Mouse (Mus musculus): ENCODE results near the gene Zfp980.
"Not testable (repeated sequence)": the region's sequence is repeated elsewhere in the genome, so short reads cannot be mapped to it uniquely, and the experiment has no call there.

The Zfp980 gene

GRCm38 (mm10) chr4:145670385-145670784 is at the start of gene Zfp980:
TSS of gene Zfp980 (plus strand) at chr4:145670685.
- not testable (repeated sequence) for DNase-seq

DNA sequence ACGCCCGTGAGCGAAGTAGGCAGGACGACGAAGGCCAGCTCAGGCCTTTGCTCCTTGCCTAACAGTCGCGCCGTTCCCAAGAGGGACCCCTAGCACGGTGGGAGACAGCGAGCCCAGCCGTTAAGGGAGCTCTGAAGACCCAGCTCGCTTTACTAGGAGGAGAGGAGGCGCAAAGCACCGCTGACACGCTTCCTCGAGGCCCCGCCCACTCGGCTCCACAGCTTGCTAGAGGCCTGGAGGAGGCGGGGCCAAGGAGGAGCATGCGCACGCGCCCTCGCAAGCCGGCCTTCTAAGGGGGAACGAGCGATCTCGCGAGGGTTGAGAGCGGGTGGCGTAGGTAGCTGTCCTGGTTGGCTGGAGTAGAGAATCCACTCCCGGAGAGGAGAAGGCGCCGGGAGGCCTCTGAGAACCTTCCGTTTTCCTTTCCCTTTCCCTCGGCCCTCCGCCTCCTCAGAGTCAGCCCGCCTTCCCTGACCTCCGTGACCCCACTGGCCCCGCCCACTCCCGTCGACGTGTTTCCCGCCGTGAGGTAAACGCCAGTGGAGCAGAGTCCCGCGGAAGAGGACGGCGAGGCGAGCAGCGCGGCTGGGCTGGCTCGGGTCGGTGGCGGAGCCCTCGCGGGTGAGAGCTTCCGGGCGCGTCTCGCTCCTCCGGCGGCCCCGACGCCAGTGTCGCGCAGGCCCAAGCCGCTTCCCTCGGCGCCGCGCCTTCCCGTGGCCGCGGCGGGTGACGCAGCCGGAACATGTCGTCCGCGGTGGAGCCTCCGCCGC is 29.9 kb upstream of the Zfp980 start:
- peak in 1 of 2 experiments; percentile 0 for DNase-seq

DNA sequence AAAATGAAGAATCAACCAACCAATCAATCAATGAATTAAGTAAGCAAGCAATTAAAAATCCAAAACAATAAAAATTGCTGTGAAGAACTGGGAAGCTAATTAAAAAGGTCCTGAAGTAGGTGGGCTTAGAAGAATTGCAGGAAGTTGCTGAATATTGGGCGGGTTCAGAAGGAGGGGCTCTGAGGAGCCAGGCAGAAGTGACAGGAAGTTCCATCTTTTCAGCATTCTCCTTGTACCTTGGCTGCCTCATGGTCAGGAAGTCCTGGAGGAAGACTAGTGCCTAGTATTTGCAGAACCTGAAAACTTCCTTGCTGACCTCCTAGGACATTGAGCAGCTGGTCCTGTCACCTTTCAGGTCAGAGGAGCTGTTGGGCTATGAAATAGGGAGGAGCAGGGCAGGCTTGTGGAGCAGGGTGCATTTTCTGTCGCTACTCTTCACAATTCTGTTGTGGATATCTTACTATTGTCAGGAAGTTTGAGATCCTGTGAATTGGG is 3.8 kb downstream of the Zfp980 start:
- DNase-seq: not testable (repeated sequence)

DNA sequence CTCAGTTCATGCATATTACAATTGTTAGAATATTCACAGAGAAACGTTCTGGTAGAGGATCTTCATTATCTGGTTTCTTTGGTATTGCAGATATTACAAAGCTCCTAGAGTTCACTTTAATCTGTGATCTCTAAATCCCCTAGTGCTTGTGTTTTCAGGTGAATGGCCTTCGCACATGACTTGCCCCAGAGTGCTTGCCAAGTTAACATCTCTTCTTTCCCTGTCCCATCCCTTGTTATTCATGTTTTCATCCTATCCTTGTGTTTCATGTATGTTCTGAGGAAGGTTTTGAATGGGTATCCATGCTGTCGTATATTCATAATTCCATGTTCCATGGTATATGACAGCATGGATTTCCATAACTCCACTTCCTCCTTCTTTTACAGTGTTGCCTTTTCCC is 9.7 kb downstream of the Zfp980 start:
- DNase-seq: not testable (repeated sequence)

DNA sequence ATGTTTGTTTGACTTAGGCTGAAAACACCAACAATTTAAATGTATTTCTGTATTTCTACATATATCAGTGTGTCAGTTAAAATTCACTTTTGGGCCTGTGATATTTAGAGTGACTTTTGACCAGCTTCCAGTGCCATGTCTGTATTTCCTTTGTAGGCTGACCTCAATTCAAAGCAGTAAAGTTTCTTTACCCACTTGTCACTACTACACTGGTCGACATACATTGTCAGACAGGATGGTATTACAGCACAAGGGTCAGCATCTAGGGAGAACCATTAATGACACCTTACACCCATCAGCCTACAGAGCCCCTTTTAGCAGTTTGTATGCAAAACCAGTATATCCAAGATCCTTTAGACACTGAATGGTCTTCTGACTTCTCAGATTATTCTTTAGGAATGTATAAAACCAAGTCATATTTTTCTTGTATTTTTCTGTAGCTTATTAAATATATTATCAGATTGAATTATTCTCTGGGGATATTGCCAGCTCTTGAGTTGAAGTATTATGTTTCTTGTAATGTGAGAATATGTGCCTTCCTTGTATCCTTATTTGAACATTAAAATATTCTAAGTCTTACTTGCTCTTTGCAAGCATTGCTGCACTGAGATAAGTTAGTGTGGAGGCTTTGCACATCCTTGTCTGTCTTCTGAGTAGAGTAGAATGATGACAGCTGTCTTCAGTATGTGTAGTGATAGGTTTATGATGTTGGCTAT is 10.3 kb downstream of the Zfp980 start:
- DNase-seq: not testable (repeated sequence)

DNA sequence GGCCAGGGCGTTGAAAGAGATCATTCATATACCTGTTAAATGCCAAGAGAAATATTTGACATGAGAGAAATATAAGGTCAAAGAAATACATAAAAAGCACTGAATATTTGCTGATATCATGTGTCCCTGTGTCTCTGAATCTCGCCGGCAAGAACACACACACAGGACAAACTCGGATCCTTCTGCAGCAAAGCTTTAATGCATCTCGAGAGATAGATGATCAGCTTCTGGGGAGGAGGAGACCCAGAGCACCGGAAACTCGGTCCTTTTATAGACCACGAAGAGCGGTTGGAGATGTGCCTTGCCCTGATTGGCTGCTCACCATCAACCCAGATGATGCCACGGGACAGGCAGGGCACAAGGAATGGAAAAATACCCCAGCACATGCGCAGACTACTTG is 11.5 kb downstream of the Zfp980 start:
- not testable (repeated sequence) for DNase-seq

- DNase-seq: not testable (repeated sequence)
Observed at GRCm38 (mm10) chr4:145683024-145683766, 12.7 kb downstream of the Zfp980 start.

DNA sequence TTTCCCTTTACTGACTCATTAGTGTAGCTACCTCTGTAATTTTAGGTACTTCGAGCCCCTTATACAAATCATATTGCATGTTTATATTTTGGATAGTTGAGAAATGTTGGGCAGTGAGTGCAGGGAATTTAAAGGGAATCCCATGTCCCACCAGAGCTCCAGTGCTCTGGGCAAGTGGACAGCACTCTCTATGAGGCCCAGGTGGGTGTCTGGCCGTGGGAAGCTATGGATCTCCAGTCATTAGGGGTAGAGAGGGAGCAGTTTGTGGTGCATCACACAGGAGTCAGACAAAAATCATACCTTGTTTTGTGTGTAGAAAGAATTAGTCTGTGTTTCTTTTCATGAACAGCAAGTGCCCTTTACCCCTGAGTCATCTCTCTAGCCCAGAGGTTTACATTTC is 15.6 kb downstream of the Zfp980 start:
- DNase-seq: not testable (repeated sequence)

GRCm38 (mm10) chr4:145744935-145745644 is 74.6 kb downstream of the Zfp980 start:
- peak; percentile 0 to 1 for DNase-seq

DNA sequence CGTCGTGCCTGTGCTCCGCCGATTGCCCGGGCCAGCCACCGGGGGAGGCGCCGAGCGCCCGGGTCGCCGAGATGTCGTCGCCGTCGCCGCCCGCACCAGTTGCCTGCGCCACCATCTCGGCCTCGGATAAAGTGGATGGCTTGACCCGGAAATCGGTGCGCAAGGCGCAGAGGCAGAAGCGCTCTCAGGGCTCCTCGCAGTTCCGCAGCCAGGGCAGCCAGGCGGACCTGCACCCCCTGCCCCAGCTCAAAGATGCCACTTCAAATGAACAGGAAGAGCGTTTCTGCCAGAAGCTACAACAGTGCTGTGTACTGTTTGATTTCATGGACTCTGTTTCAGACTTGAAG is 75.1 kb downstream of the Zfp980 start:
- not testable (repeated sequence) for DNase-seq
